23 mouse cellular contexts compared by ENCODE assay signal in genomic region chr9:54645530-54645929, GRCm38 (mm10). TPM values are rescaled to one million over a fixed set of nuclear protein-coding genes. Genes with fewer than 3 reads are reported as not detected.
DNase-seq lines count a peak whose midpoint lies in the region; TF ChIP-seq lines count a peak whose summit lies in the region.
"Had no signal": no experiment of that assay in that cellular context is flagged by ENCODE, and none has a peak within 500 bp of the region (broad histone marks: within the 10 kb centered on the region; RNA-seq: fewer than 3 reads in every experiment).

No protein-coding gene starts in this region.

- H3K36me3 ChIP-seq in myocyte (ENCODE audit: control insufficient read depth, insufficient read depth): no peaks in the 10 kb centered on the region
- H3K36me3 ChIP-seq: embryonic facial prominence, embryonic 10.5 days; embryonic facial prominence, embryonic 12.5 days; forebrain, embryonic 15.5 days; G1E had no signal

- H3K27me3 ChIP-seq in myocyte (ENCODE audit: control insufficient read depth, insufficient read depth, insufficient read length): no peaks in the 10 kb centered on the region
- H3K27me3 ChIP-seq: CH12.LX; embryonic facial prominence, embryonic 12.5 days; forebrain, embryonic 13.5 days; forebrain, embryonic 15.5 days; Patski had no signal

- TF ChIP-seq POLR2A in myocyte (IDR thresholded peaks at IDR 0.05; ENCODE audit: insufficient read length, low read depth): no peak

- H3K79me2 ChIP-seq in myocyte (ENCODE audit: control insufficient read depth, insufficient read depth): peaks cover 10% of the 10 kb centered on the region

- peak overlapping the region; percentile 38 for H3K4me2 ChIP-seq in myocyte (ENCODE audit: low read depth)
- H3K4me2 ChIP-seq: embryonic facial prominence, embryonic 12.5 days; forebrain, embryonic 13.5 days; forebrain, embryonic 15.5 days had no signal

- no peak overlapping the region for H3ac ChIP-seq in myocyte (ENCODE audit: control insufficient read depth, insufficient read length)

- H3K4me3 ChIP-seq in myocyte: no peak overlapping the region
- H3K4me3 ChIP-seq: embryonic facial prominence, embryonic 10.5 days; embryonic facial prominence, embryonic 12.5 days; forebrain, embryonic 13.5 days; forebrain, embryonic 15.5 days had no signal

- peak; percentile 38 for DNase-seq in testis, postnatal 10 days (ENCODE audit: low spot score)
- no peak for DNase-seq in testis, postnatal 14 days (ENCODE audit: low spot score)
- DNase-seq in 416B (ENCODE audit: low read depth): peak; percentile 60
- DNase-seq in cerebellum, postnatal 4 days (ENCODE audit: low spot score in 2 of 2): no peak
- DNase-seq in lung, postnatal 14 days: no peak
- DNase-seq in spleen, postnatal 14 days (ENCODE audit: low spot score in 2 of 2): no peak
- DNase-seq: adrenal gland, adult 8-10 months; adrenal gland, postnatal 25 days; cerebellum, adult 11 months; cerebellum, adult 18-20 months; cerebellum, adult 8-10 months; cerebellum, adult 9-11 months; cerebellum, postnatal 14 days; cerebellum, postnatal 36 days; forebrain, postnatal 0 days had no signal

TF ChIP-seq in myocyte, 11 proteins besides CTCF, POLR2A, EP300 and RAD21:
- no peak for TF ChIP-seq TCF3 (IDR thresholded peaks at IDR 0.05; ENCODE audit: insufficient read length, low read depth)
- TF ChIP-seq SRF (IDR thresholded peaks at IDR 0.05; ENCODE audit: control insufficient read depth, insufficient read length, low read depth): no peak
- TF ChIP-seq CEBPB (IDR thresholded peaks at IDR 0.05; ENCODE audit: insufficient read depth, poor library complexity, severe bottlenecking): no peak
- no peak for TF ChIP-seq TCF12 (IDR thresholded peaks at IDR 0.05; ENCODE audit: insufficient read depth, poor library complexity, severe bottlenecking)
- no peak for TF ChIP-seq MYOD1 (IDR thresholded peaks at IDR 0.05; ENCODE audit: control insufficient read depth in 1 of 3, insufficient read length in 2 of 3, low read depth in 2 of 3)
- TF ChIP-seq MAX (IDR thresholded peaks at IDR 0.05; ENCODE audit: low read depth): no peak
- TF ChIP-seq E2F4 (IDR thresholded peaks at IDR 0.05; ENCODE audit: insufficient read depth): no peak
- no peak for TF ChIP-seq POLR2AphosphoS2 (IDR thresholded peaks at IDR 0.05; ENCODE audit: insufficient read length, low read depth)
- TF ChIP-seq REST (IDR thresholded peaks at IDR 0.05; ENCODE audit: insufficient read depth, insufficient read length): no peak
- no peak for TF ChIP-seq USF1 (IDR thresholded peaks at IDR 0.05; ENCODE audit: low read depth)
- TF ChIP-seq MYOG (IDR thresholded peaks at IDR 0.05; ENCODE audit: control insufficient read depth in 1 of 3, insufficient read depth in 1 of 3, insufficient read length in 2 of 3, low read depth in 2 of 3): no peak

RNA-seq across cellular contexts. Expression of gene Acsbg1, which starts 16.1 kb away (rescaled TPM):
- 48.0 TPM for polyA plus RNA-seq in myocyte (2012; fragmentation: generic; extraction: Trizol)

RNA-seq across cellular contexts. Expression of gene Dnaja4, which starts 53.1 kb away (rescaled TPM):
- polyA plus RNA-seq in myocyte (2012; fragmentation: generic; extraction: Trizol): 11.7 TPM
- polyA plus RNA-seq: G1E had no signal

RNA-seq across cellular contexts. Expression of gene Idh3a, which starts 59.4 kb away (rescaled TPM):
- 88.5 TPM for polyA plus RNA-seq in myocyte (2012; fragmentation: generic; extraction: Trizol)

Comparison
In these comparisons a context has a peak if more than half of its experiments do, and no peak if none do; other contexts are left out.
1. DNase-seq: peak in testis, postnatal 10 days (single experiment) and 416B (single experiment); none in testis, postnatal 14 days (single experiment), cerebellum, postnatal 4 days (0 of 2), lung, postnatal 14 days (single experiment) and spleen, postnatal 14 days (0 of 2).